Mouse (Mus musculus): ENCODE data around the gene Plekhg1. TPM values are rescaled to one million over a fixed set of nuclear protein-coding genes. Genes with fewer than 3 reads are reported as not detected.

Gene Plekhg1
- polyA plus RNA-seq, 2 experiments, result 0.75 to 0.98 TPM

DNA sequence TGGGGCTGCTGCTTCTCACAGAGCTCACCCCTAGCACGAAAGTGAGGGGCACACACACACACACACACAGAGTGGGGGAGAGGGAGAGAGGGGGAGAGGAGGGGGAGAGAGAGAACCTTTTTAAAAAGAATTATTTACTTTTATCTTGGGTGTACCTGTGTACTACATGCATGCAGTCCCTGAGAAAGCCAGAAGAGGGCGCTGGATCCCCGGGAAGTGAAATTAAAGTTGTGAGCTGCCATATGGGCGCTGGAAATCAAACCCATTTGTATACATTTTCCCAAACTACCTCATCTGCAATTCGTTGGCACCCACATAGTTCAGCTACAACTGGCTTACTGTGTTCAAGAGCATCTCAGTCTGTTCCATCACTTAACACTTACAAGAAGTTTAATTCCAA is 218.4 kb downstream of the Plekhg1 start:
- Histone ChIP-seq H3K4me3 (ENCODE audit: insufficient read depth in 1 of 2, low read depth in 2 of 2, low read length in 2 of 2) (no peak overlapping the region), H3K9me3 (ENCODE audit: control insufficient read depth, low read length) (no peaks in the 10 kb centered on the region), H3K4me1 (replicated peaks; ENCODE audit: control insufficient read depth in 2 of 2, insufficient read depth in 2 of 2, low read length in 1 of 2) (no peaks in the 10 kb centered on the region), H3K4me2 (ENCODE audit: low read depth) (no peak overlapping the region), H3K36me3 (replicated peaks; ENCODE audit: control insufficient read depth, insufficient read depth, low read depth) (no peaks in the 10 kb centered on the region), H3K27me3 (ENCODE audit: control insufficient read depth, insufficient read depth, low read length) (no peaks in the 10 kb centered on the region), H3K9ac (replicated peaks) (no peak overlapping the region), H3K27ac (no peak overlapping the region)
- TF ChIP-seq EP300 (IDR thresholded peaks at IDR 0.05; ENCODE audit: low read depth) (no peak), CTCF (IDR thresholded peaks at IDR 0.05; ENCODE audit: low read depth) (peak; percentile 62)
- DNase-seq (ENCODE audit: low read depth in 3 of 3, low spot score in 3 of 3), result no peak
- WGBS (ENCODE audit: insufficient replicate concordance), result 40% methylated on average over 5 of the region's 5 CpGs
- ATAC-seq (ENCODE audit: insufficient read depth), result no peak

DNA sequence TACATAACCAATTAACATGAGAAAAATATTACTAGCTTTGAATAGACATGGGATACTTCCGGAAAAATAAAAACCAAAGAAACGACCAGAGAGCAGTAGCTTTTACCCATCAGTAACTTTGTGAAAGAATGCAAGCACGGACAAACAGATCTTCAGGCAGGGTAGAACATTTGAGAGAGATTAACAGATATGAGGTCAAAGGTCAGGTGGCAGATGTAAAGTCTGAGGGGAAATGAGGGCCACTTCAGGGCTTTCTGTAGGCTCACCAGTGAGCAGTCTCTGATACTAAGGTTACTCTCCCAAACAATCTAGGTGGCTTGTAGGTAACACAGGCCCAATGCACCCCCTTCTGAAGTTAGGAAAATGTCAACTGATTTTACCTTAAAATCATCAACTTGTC is 228.9 kb downstream of the Plekhg1 start:
- H3K4me1 ChIP-seq (replicated peaks; ENCODE audit: control insufficient read depth in 2 of 2, insufficient read depth in 2 of 2, low read length in 1 of 2), result peaks cover 8 to 9% of the 10 kb centered on the region in 2 experiments
- no peak for ATAC-seq (ENCODE audit: insufficient read depth)
- H3K27me3 ChIP-seq (ENCODE audit: control insufficient read depth, insufficient read depth, low read length), result no peaks in the 10 kb centered on the region
- H3K4me2 ChIP-seq (ENCODE audit: low read depth), result no peak overlapping the region
- no peaks in the 10 kb centered on the region for H3K9me3 ChIP-seq (ENCODE audit: control insufficient read depth, low read length)
- no peak overlapping the region for H3K9ac ChIP-seq (replicated peaks)
- no peak for DNase-seq (ENCODE audit: low read depth in 3 of 3, low spot score in 3 of 3)
- 53% methylated on average over 3 of the region's 3 CpGs for WGBS (ENCODE audit: insufficient replicate concordance)
- no peak overlapping the region for H3K4me3 ChIP-seq (ENCODE audit: insufficient read depth in 1 of 2, low read depth in 2 of 2, low read length in 2 of 2)
- TF ChIP-seq CTCF (IDR thresholded peaks at IDR 0.05; ENCODE audit: low read depth), result no peak
- no peaks in the 10 kb centered on the region for H3K36me3 ChIP-seq (replicated peaks; ENCODE audit: control insufficient read depth, insufficient read depth, low read depth)
- no peak overlapping the region for H3K27ac ChIP-seq

DNA sequence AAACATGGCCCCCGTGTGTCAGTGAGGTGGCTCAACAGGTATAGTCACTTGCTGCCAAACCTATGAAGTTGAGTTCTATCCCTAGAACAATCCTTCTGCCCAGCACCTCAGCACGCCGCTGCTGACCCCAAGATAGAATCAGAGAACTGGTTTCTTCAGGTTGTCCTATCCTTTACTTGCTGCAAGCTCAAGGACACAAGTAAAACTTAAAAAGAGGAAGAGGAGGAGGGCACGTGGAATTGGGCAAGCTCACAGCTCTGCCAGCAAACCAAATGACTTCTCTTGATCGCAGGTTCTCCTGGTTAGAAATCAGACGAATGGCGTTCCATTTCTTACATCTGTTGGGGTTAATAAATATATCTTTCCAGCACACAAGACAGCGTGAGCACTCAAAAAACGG is 232.1 kb downstream of the Plekhg1 start:
- H3K4me2 ChIP-seq (ENCODE audit: low read depth), result peak overlapping the region; percentile 99
- no peak overlapping the region for H3K27ac ChIP-seq
- no peak for ATAC-seq (ENCODE audit: insufficient read depth)
- TF ChIP-seq CTCF (IDR thresholded peaks at IDR 0.05; ENCODE audit: low read depth) (no peak), EP300 (IDR thresholded peaks at IDR 0.05; ENCODE audit: low read depth) (no peak)
- H3K9ac ChIP-seq (replicated peaks), result peak overlapping the region; percentile 94; the same call in 1 of the 2 replicates
- 63% methylated on average over 9 of the region's 9 CpGs for WGBS (ENCODE audit: insufficient replicate concordance)
- no peaks in the 10 kb centered on the region for H3K36me3 ChIP-seq (replicated peaks; ENCODE audit: control insufficient read depth, insufficient read depth, low read depth)
- H3K27me3 ChIP-seq (ENCODE audit: control insufficient read depth, insufficient read depth, low read length), result no peaks in the 10 kb centered on the region
- H3K4me3 ChIP-seq (ENCODE audit: insufficient read depth in 1 of 2, low read depth in 2 of 2, low read length in 2 of 2), result peak overlapping the region in 1 of 2 experiments; percentile 90; a peak in 2 of 4 replicates
- no peaks in the 10 kb centered on the region for H3K9me3 ChIP-seq (ENCODE audit: control insufficient read depth, low read length)
- peaks cover 31 to 34% of the 10 kb centered on the region in 2 experiments for H3K4me1 ChIP-seq (replicated peaks; ENCODE audit: control insufficient read depth in 2 of 2, insufficient read depth in 2 of 2, low read length in 1 of 2)
- no peak for DNase-seq (ENCODE audit: low read depth in 3 of 3, low spot score in 3 of 3)

DNA sequence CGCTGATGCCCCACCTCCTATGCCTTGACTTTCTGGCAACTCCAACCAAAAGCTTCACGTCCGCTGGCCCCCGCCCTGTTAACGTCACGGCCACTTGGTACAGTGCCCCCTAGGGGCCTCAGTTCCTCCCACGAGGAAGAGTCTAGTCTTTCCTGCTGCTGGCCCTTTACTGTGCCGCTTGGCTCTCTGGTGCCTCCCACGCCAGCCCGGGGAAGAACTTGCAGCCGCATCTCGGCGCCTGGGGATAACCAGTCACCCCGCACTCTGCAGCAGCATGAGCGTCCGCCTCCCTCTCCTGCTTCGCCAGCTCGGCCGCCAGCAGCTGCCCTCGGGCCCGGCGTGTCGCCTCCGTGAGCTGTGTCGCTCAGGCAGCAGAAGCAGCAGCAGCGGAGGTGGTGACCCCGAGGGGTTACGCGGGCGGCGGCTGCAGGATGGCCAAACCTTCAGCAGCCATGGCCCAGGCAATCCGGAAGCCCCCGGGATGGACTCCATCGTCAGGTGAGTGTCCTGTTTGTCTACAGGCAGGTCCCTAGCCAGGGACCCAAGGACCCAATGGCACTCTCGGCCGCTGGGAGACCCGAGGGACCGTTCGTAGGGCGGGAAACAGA is 232.9 kb downstream of the Plekhg1 start, which contains the start of gene Mthfd1l:
Mthfd1l (plus strand) TSS at position 138 of the 608 bp plus-strand sequence.
- TF ChIP-seq CTCF (IDR thresholded peaks at IDR 0.05; ENCODE audit: low read depth) (peak; percentile 95), EP300 (IDR thresholded peaks at IDR 0.05; ENCODE audit: low read depth) (no peak)
- peak within 1 kb of the TSS; percentile 94 for H3K9ac ChIP-seq (replicated peaks)
- H3K4me3 ChIP-seq (ENCODE audit: insufficient read depth in 1 of 2, low read depth in 2 of 2, low read length in 2 of 2), result peak within 1 kb of the TSS; percentile 72 to 90
- no peaks in the 10 kb centered on the region for H3K27me3 ChIP-seq (ENCODE audit: control insufficient read depth, insufficient read depth, low read length)
- no peaks in the 10 kb centered on the region for H3K9me3 ChIP-seq (ENCODE audit: control insufficient read depth, low read length)
- peak; percentile 77 for ATAC-seq (ENCODE audit: insufficient read depth)
- no peaks in the 10 kb centered on the region; the same call in 1 of the 2 replicates for H3K36me3 ChIP-seq (replicated peaks; ENCODE audit: control insufficient read depth, insufficient read depth, low read depth)
- peak; percentile 75 to 85 (median 81) for DNase-seq (ENCODE audit: low read depth in 3 of 3, low spot score in 3 of 3)
- H3K4me1 ChIP-seq (replicated peaks; ENCODE audit: control insufficient read depth in 2 of 2, insufficient read depth in 2 of 2, low read length in 1 of 2), result peaks cover 31 to 34% of the 10 kb centered on the region in 2 experiments
- whole genome bisulfite sequencing (ENCODE audit: insufficient replicate concordance), result 0% methylated on average over 40 of the region's 40 CpGs
- H3K4me2 ChIP-seq (ENCODE audit: low read depth), result peak within 1 kb of the TSS; percentile 99
- H3K27ac ChIP-seq, result peak within 1 kb of the TSS; percentile 90

DNA sequence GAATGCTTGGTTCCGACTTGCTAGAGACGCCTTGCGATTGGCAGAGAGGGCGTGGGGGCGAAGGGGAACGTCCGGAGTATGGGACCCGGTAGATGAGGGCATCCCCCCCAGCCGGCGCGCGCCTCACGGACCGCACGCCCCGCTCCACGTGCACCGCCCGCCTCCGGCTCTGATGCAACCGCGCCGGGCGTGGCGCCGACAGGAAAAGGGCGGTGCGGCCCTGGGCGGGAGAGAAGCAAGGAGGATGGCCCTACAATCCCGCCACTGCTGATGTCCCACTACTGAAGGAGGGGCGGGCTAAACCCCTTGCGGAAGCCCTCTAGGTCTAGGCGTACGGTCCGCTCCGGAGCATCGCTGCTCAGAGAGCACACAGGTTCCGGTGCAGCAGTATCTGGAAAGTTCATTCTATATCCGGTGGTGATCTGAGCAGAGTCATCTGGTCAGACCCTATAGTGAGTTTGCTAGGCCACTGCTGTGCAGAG is 233.5 kb downstream of the Plekhg1 start:
- peak overlapping the region; percentile 72 to 90 for H3K4me3 ChIP-seq (ENCODE audit: insufficient read depth in 1 of 2, low read depth in 2 of 2, low read length in 2 of 2)
- under 1% methylated on average over 35 of the region's 39 CpGs for WGBS (ENCODE audit: insufficient replicate concordance)
- peaks cover 5% of the 10 kb centered on the region for H3K36me3 ChIP-seq (replicated peaks; ENCODE audit: control insufficient read depth, insufficient read depth, low read depth)
- TF ChIP-seq CTCF (IDR thresholded peaks at IDR 0.05; ENCODE audit: low read depth), result no peak
- peak; percentile 57 for TF ChIP-seq EP300 (IDR thresholded peaks at IDR 0.05; ENCODE audit: low read depth)
- H3K9ac ChIP-seq (replicated peaks), result peak overlapping the region; percentile 94
- ATAC-seq (ENCODE audit: insufficient read depth), result peak; percentile 89
- peak; percentile 78 to 81 (median 80) for DNase-seq (ENCODE audit: low read depth in 3 of 3, low spot score in 3 of 3)
- no peaks in the 10 kb centered on the region for H3K27me3 ChIP-seq (ENCODE audit: control insufficient read depth, insufficient read depth, low read length)
- H3K4me1 ChIP-seq (replicated peaks; ENCODE audit: control insufficient read depth in 2 of 2, insufficient read depth in 2 of 2, low read length in 1 of 2), result peaks cover 31 to 34% of the 10 kb centered on the region in 2 experiments
- peak overlapping the region; percentile 90 for H3K27ac ChIP-seq
- peak overlapping the region; percentile 99 for H3K4me2 ChIP-seq (ENCODE audit: low read depth)
- no peaks in the 10 kb centered on the region for H3K9me3 ChIP-seq (ENCODE audit: control insufficient read depth, low read length)

Measured in liver, embryonic 14.5 days (tissue).